Mouse (Mus musculus) heart, adult 2 months (tissue): ENCODE measurements at regions not wholly inside any gene's neighbourhood (a gene's known extent, or its start where the extent isn't known, plus 50 kb on each side); places are given as distances from the start of the nearest gene placed in this dataset.

Experiments used
- DNase-seq, 2 experiments: peaks; one replicate each; pipeline ENCODE4 v3.0.0; 2021
- H3K27ac ChIP-seq: fragments of 200-600 bp; 2 replicates; pipeline ENCODE4 v1.8.1; 2022
- H3K27me3 ChIP-seq: fragments of 200-500 bp; 2 replicates; pipeline ENCODE4 v1.6.1; 2012; ENCODE audit warnings: mild to moderate bottlenecking, low read length, inconsistent platforms, mixed read lengths; ENCODE audit not compliant: control insufficient read depth, insufficient read depth
- H3K36me3 ChIP-seq: fragments of 200-500 bp; 2 replicates; pipeline ENCODE4 v1.6.1; 2012; ENCODE audit warnings: low read length, inconsistent platforms; ENCODE audit not compliant: control insufficient read depth, insufficient read depth
- H3K4me1 ChIP-seq: fragments of 200-500 bp; 2 replicates; pipeline ENCODE4 v1.6.1; 2011; ENCODE audit warnings: low read length; ENCODE audit not compliant: control insufficient read depth, insufficient read depth
- H3K4me3 ChIP-seq: fragments of 200-600 bp; 2 replicates; pipeline ENCODE4 v1.8.1; 2022
- H3K79me2 ChIP-seq: fragments of 200-500 bp; replicated peaks from 2 replicates; pipeline ENCODE4 v1.6.1; 2012; ENCODE audit warnings: mild to moderate bottlenecking, inconsistent platforms, low read length, moderate library complexity, mixed read lengths; ENCODE audit not compliant: control insufficient read depth, insufficient read depth
- H3K9ac ChIP-seq: fragments of 200-500 bp; 2 replicates; pipeline ENCODE4 v1.6.1; 2012; ENCODE audit warnings: low read depth, mild to moderate bottlenecking, control low read depth, inconsistent platforms, low read length, mixed read lengths
- CTCF ChIP-seq: fragments of 200-600 bp; IDR thresholded peaks from 2 replicates; pipeline ENCODE4 v1.8.1; 2022; ENCODE audit warnings: antibody characterized with exemption, mild to moderate bottlenecking, moderate library complexity
- EP300 ChIP-seq: fragments of 200-500 bp; IDR thresholded peaks from 2 replicates; pipeline ENCODE4 v1.6.1; 2011; ENCODE audit warnings: low read depth, low read length, control low read depth; ENCODE audit not compliant: insufficient read depth
- POLR2A ChIP-seq: fragments of 200-500 bp; IDR thresholded peaks from 2 replicates; pipeline ENCODE4 v1.6.1; 2011; ENCODE audit warnings: mild to moderate bottlenecking, low read depth, low read length, control low read depth; ENCODE audit not compliant: insufficient read depth
- WGBS: fragments of 180-500 bp; shearing (Covaris S2); methylation state at CpG from one replicate; pipeline ENCODE4 v1.1.7; 2018; 5-methylcytosine and 5-hydroxymethylcytosine counted together
- intact Hi-C: fragments of 180-260 bp; cut with DNase I; formaldehyde crosslinking; loops from one replicate; pipeline ENCODE4 v1.15.1; 2025

- Histone ChIP-seq H3K79me2 (no peaks in the 10 kb centered on the region), H3K36me3 (no peaks in the 10 kb centered on the region), H3K9ac (no peak overlapping the region), H3K4me3 (no peak overlapping the region), H3K27ac (no peak overlapping the region), H3K27me3 (no peaks in the 10 kb centered on the region), H3K4me1 (no peaks in the 10 kb centered on the region)
- DNase-seq: peak; percentile 8 to 51
- TF ChIP-seq EP300 (no peak), CTCF (peak; percentile 97), POLR2A (no peak)
- 39% methylated on average over 4 of the region's 4 CpGs for WGBS
- intact Hi-C loops: loop anchor here (1.0 to 2.0 kb wide), 3 partner anchors 569 to 1195 kb away; no protein-coding TSS in a partner anchor
Observed at GRCm38 (mm10) chr15:27189699-27190098, 276.8 kb upstream of the Ank start.

- WGBS: 82% methylated on average over 3 of the region's 3 CpGs
- intact Hi-C loops: loop anchor here (5.0 kb wide), 1 partner anchor 959 kb away; no protein-coding TSS in a partner anchor
- no peak for TF ChIP-seq POLR2A
- no peak for TF ChIP-seq EP300
- TF ChIP-seq CTCF: no peak
- no peak overlapping the region for H3K4me3 ChIP-seq
- no peaks in the 10 kb centered on the region for H3K79me2 ChIP-seq
- no peak for DNase-seq
- no peaks in the 10 kb centered on the region for H3K27me3 ChIP-seq
- H3K36me3 ChIP-seq: no peaks in the 10 kb centered on the region
- H3K4me1 ChIP-seq: no peaks in the 10 kb centered on the region
- H3K9ac ChIP-seq: no peak overlapping the region
- no peak overlapping the region for H3K27ac ChIP-seq
Observed at GRCm38 (mm10) chr15:27201513-27201912, 265.0 kb upstream of the Ank start.

GRCm38 (mm10) chr15:27204888-27205287 is 261.6 kb upstream of the Ank start:
- Histone ChIP-seq H3K27ac (no peak overlapping the region), H3K9ac (no peak overlapping the region), H3K36me3 (no peaks in the 10 kb centered on the region), H3K4me1 (no peaks in the 10 kb centered on the region), H3K79me2 (no peaks in the 10 kb centered on the region), H3K27me3 (no peaks in the 10 kb centered on the region), H3K4me3 (no peak overlapping the region)
- WGBS: 20% methylated on average over 6 of the region's 6 CpGs
- intact Hi-C loops: loop anchor here (5.0 kb wide), 1 partner anchor 963 kb away; no protein-coding TSS in a partner anchor
- TF ChIP-seq POLR2A: no peak
- no peak for TF ChIP-seq EP300
- no peak for TF ChIP-seq CTCF
- peak in 1 of 2 experiments; percentile 3 for DNase-seq

DNA sequence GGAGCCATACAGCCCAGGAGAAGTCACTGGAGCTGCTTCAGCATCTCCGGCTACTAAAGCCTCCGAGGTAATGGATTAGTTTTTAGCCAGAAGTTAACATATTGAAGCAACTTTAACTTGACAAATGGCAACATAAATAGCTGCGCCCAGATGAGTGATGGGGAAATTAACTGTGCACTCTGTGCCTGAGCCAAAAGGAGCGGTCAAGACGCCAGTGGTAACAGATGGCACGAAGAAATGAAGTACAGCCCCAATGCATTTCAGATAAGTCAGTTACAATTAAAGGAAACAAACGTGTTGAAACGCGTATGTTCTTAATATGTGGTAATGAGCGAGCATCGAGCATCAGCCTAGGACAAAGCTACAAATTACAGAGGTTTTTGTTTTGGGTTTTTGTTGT is 259.0 kb upstream of the Ank start:
- no peak for DNase-seq
- H3K27me3 ChIP-seq: no peaks in the 10 kb centered on the region
- intact Hi-C loops: no loop called here
- no peaks in the 10 kb centered on the region for H3K4me1 ChIP-seq
- H3K9ac ChIP-seq: no peak overlapping the region
- H3K36me3 ChIP-seq: no peaks in the 10 kb centered on the region
- 89% methylated on average over 11 of the region's 11 CpGs for WGBS
- H3K4me3 ChIP-seq: no peak overlapping the region
- TF ChIP-seq CTCF: no peak
- TF ChIP-seq EP300: no peak
- no peak for TF ChIP-seq POLR2A
- H3K27ac ChIP-seq: no peak overlapping the region
- H3K79me2 ChIP-seq: no peaks in the 10 kb centered on the region

- Histone ChIP-seq H3K9ac (no peak overlapping the region), H3K27ac (no peak overlapping the region), H3K4me1 (no peaks in the 10 kb centered on the region), H3K36me3 (no peaks in the 10 kb centered on the region), H3K4me3 (no peak overlapping the region), H3K79me2 (no peaks in the 10 kb centered on the region), H3K27me3 (no peaks in the 10 kb centered on the region)
- TF ChIP-seq EP300 (no peak), CTCF (no peak), POLR2A (no peak)
- intact Hi-C loops: no loop called here
- DNase-seq: no peak
- 49% methylated on average over 7 of the region's 7 CpGs for WGBS
Observed at GRCm38 (mm10) chr15:27216387-27216786, 250.1 kb upstream of the Ank start.

- no peak for TF ChIP-seq CTCF
- no peak for TF ChIP-seq POLR2A
- TF ChIP-seq EP300: no peak
- Histone ChIP-seq H3K4me1 (no peaks in the 10 kb centered on the region), H3K79me2 (no peaks in the 10 kb centered on the region), H3K27me3 (no peaks in the 10 kb centered on the region), H3K27ac (no peak overlapping the region), H3K4me3 (no peak overlapping the region), H3K36me3 (no peaks in the 10 kb centered on the region), H3K9ac (no peak overlapping the region)
- intact Hi-C loops: no loop called here
- no peak for DNase-seq
- WGBS: 96% methylated on average over 3 of the region's 3 CpGs
Observed at GRCm38 (mm10) chr15:27219126-27219738, 247.2 kb upstream of the Ank start.
